Mouse (Mus musculus) hindbrain, embryonic 15.5 days (tissue): ENCODE data around the gene Asb13. TPM values are rescaled to one million over a fixed set of nuclear protein-coding genes. Genes with fewer than 3 reads are reported as not detected.

Experiments
- polyA plus RNA-seq: library from polyadenylated mRNA; unstranded; fragments of >200 nt; fragmentation: Nextera tagmentation; extraction: Ambion mirVana; gene quantifications from 2 replicates; pipeline ENCODE4 v1.2.1, GENCODE M21; 2015

Gene Asb13
- polyA plus RNA-seq, 1 experiment from 2014 or later = 17.9 TPM

Other genes with a start within 250 kb of the Asb13 start
- gene Gdi2, start 96.0 kb upstream of the Asb13 start, polyA plus RNA-seq = 398 and 401 TPM in 2 replicates
- 13.5 and 16.8 TPM in 2 replicates for gene Fam208b, start 22.9 kb upstream of the Asb13 start, polyA plus RNA-seq
- gene Calml3, start 170.3 kb downstream of the Asb13 start, polyA plus RNA-seq = 0.21 TPM in 1 of 2 replicates, not detected in the other
- gene Calm4, start 203.7 kb downstream of the Asb13 start, polyA plus RNA-seq = 0.27 TPM in 1 of 2 replicates, not detected in the other
- not detected in 2 replicates for gene Calm5, start 220.1 kb downstream of the Asb13 start, polyA plus RNA-seq